Mouse (Mus musculus): ENCODE results near the gene Ralgds. TPM values are rescaled to one million over a fixed set of nuclear protein-coding genes. Genes with fewer than 3 reads are reported as not detected.

Ralgds gene
- polyA plus RNA-seq, 1 experiment: 133 TPM

DNA sequence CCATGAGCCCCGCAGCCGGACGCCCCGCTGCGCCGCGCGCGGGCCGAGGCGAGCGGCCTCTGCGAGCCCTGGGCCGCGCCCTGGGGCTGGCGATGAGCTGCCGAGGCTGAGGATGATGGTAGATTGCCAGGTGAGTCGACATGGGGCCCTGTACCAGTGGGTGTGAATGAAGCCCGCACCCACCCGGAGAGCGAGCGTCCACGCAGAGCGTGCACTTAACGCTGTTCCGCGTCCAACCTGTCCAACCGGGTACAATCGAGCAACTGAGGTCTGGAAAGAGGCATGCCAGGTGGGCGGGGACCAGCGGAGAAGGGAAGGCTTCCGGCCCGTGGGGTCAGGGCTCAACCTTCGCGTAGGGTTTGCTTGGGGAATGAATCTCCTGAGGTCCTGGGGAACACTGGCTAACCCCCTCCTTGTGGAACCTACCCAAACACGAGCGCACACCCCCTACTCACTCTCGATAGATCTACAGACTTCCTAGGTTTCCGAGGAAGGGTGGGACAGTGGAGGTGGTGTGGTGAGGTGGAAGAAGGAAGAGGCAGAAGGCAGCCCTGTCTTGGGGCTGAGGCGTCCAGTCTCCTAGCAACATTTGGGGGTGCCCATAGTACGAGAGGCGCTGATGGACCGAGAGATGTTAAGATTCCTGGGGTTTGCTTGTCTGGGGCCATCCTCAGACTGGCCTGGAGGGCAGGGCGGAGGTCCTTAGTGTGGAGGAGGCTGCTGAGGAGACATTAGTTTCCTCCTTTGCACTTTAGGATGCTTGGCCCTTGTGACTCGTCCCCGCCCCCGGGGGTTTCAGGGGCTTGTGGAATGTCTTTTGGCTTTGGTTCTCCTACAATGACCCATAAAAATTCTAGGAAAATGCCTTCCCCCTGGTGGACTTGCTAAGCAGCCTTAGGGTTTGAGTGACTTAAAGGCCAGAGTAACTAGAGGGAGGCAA, 776 bp downstream of the Ralgds start:
- peak; percentile 62 to 69 for DNase-seq
- peaks cover 20% of the 10 kb centered on the region for H3K4me1 ChIP-seq (ENCODE audit: control insufficient read depth, insufficient read depth, low read length)
- TF ChIP-seq POLR2A (IDR thresholded peaks at IDR 0.05; ENCODE audit: borderline replicate concordance, insufficient read depth, low read length): no peak
- TF ChIP-seq CTCF (IDR thresholded peaks at IDR 0.05; ENCODE audit: borderline replicate concordance, insufficient read depth, low read depth, low read length): no peak
- H3K4me3 ChIP-seq (replicated peaks; ENCODE audit: insufficient read depth, low read depth, low read length): peak overlapping the region; percentile 57
- 4% methylated on average over 47 of the region's 47 CpGs for WGBS
- H3K27ac ChIP-seq (ENCODE audit: insufficient read depth, low read length): peak overlapping the region; percentile 79
- no peaks in the 10 kb centered on the region for H3K27me3 ChIP-seq (ENCODE audit: control insufficient read depth, insufficient read depth, low read length)

DNA sequence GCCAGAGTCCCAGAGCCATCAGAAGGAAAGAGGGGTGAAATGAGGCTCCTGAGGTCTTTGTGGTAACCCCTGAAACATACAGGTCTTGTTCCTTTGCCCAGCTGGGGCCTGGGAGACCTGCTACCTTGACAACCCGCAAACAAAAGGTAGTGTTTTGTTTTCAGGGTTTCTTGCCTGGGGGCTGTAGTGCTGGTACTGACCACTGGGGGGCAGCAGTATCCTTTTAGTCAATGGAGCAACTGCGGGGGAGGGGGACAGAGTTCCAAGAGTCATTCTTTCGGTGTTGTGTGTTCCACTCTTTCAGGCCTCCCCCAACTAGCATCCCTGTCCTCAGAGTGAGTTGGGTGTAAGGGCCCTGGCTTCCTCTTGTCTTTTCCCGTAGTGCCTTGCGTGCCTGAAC, 1.6 kb downstream of the Ralgds start:
- Histone ChIP-seq H3K4me3 (replicated peaks; ENCODE audit: insufficient read depth, low read depth, low read length) (peak overlapping the region; percentile 57), H3K27ac (ENCODE audit: insufficient read depth, low read length) (no peak overlapping the region), H3K27me3 (ENCODE audit: control insufficient read depth, insufficient read depth, low read length) (no peaks in the 10 kb centered on the region), H3K4me1 (ENCODE audit: control insufficient read depth, insufficient read depth, low read length) (peaks cover 20% of the 10 kb centered on the region)
- WGBS: 8% methylated on average over 5 of the region's 5 CpGs
- DNase-seq: peak; percentile 81 to 91
- TF ChIP-seq POLR2A (IDR thresholded peaks at IDR 0.05; ENCODE audit: borderline replicate concordance, insufficient read depth, low read length) (no peak), CTCF (IDR thresholded peaks at IDR 0.05; ENCODE audit: borderline replicate concordance, insufficient read depth, low read depth, low read length) (peak; percentile 93)

DNA sequence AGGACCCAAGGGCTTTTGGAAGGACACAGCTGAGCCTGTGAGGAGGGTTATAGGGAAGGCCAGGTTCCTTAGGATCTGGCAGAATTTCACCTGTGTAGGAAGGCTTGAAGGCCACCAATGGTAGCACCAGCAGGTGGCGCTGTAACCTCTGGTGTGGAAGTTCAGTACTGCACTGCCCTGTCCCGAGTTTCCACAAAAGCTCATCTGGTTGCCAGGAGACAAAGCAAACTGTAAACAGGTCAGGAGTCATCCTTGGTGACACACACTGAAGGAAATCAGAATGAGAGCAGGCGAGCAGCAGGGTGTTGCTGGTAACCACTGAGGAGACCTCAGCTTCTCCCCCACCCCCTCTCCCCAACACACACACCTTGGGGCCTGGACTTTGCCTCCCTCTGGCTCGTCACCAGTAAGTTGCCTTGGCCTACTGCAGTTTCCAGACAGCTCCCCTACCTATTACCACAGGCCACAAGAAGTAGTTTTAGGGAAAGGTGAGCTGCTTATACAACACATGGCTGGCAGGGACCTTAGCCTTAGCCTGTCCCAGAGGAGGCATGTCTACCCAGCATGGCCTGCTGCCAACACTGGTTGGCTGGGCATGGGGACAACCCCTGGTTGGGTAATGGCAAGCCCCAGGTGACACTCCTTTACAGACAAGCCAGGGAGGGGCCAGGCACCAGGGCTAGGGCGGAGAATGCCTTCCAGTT, 4.4 kb downstream of the Ralgds start:
- peak; percentile 68 to 78 for DNase-seq
- peaks cover 44% of the 10 kb centered on the region for H3K4me1 ChIP-seq (ENCODE audit: control insufficient read depth, insufficient read depth, low read length)
- TF ChIP-seq POLR2A (IDR thresholded peaks at IDR 0.05; ENCODE audit: borderline replicate concordance, insufficient read depth, low read length) (no peak), CTCF (IDR thresholded peaks at IDR 0.05; ENCODE audit: borderline replicate concordance, insufficient read depth, low read depth, low read length) (peak; percentile 90)

DNA sequence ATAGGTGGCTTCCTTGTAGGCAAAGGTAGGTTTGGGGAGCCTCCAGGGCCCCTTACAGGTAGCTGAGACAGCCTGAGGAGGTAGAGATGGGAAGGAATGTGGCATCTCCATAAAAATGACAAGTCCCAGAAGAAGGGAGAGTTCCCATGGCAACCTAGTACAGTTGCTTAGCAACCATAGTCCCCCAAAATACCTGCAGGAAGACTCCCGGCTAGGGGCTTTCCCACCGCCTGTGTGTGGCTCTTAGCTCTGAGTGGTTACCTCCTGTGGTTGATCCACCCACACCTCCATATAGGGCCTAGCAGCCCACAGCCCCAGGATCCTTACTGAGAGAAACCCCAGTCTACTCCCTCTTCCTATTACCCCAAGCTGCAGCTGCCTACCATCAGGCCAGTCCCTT, 5.3 kb downstream of the Ralgds start:
- TF ChIP-seq POLR2A (IDR thresholded peaks at IDR 0.05; ENCODE audit: borderline replicate concordance, insufficient read depth, low read length) (no peak), CTCF (IDR thresholded peaks at IDR 0.05; ENCODE audit: borderline replicate concordance, insufficient read depth, low read depth, low read length) (no peak)
- 33% methylated on average over 2 of the region's 2 CpGs for WGBS
- Histone ChIP-seq H3K4me1 (ENCODE audit: control insufficient read depth, insufficient read depth, low read length) (peaks cover 48% of the 10 kb centered on the region), H3K27me3 (ENCODE audit: control insufficient read depth, insufficient read depth, low read length) (no peaks in the 10 kb centered on the region), H3K4me3 (replicated peaks; ENCODE audit: insufficient read depth, low read depth, low read length) (no peak overlapping the region), H3K27ac (ENCODE audit: insufficient read depth, low read length) (no peak overlapping the region)
- DNase-seq: no peak

More for the DNA sequence above, 4.4 kb downstream of the Ralgds start:
- no peak overlapping the region for H3K4me3 ChIP-seq (replicated peaks; ENCODE audit: insufficient read depth, low read depth, low read length)
- H3K27me3 ChIP-seq (ENCODE audit: control insufficient read depth, insufficient read depth, low read length): no peaks in the 10 kb centered on the region
- 50% methylated on average over 5 of the region's 5 CpGs for WGBS
- no peak overlapping the region for H3K27ac ChIP-seq (ENCODE audit: insufficient read depth, low read length)

DNA sequence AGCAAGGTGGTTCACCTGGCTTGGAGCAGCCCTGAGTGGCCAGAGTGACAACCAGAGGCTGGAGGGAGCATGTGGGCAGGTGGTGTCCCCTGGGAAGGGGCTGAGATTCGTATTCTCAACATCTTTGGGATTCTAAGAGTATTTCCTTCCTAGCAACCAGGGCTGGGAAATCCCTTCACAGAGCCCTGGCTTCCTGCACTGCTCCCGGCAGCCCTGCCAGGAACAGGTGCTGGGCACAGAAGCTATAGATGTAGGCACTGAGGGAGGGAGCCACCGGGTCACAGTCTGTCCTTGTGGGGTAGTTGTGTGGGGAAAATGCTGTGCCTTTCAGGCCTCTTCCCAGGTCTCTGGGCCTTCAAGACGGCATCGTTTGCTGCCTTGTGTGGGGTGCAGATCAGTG, 7.7 kb downstream of the Ralgds start:
- Histone ChIP-seq H3K4me3 (replicated peaks; ENCODE audit: insufficient read depth, low read depth, low read length) (no peak overlapping the region), H3K4me1 (ENCODE audit: control insufficient read depth, insufficient read depth, low read length) (peaks cover 61% of the 10 kb centered on the region), H3K27ac (ENCODE audit: insufficient read depth, low read length) (peak overlapping the region; percentile 86), H3K27me3 (ENCODE audit: control insufficient read depth, insufficient read depth, low read length) (no peaks in the 10 kb centered on the region)
- peak; percentile 75 to 82 for DNase-seq
- 5% methylated on average over 5 of the region's 5 CpGs for WGBS
- TF ChIP-seq POLR2A (IDR thresholded peaks at IDR 0.05; ENCODE audit: borderline replicate concordance, insufficient read depth, low read length) (no peak), CTCF (IDR thresholded peaks at IDR 0.05; ENCODE audit: borderline replicate concordance, insufficient read depth, low read depth, low read length) (no peak)

DNA sequence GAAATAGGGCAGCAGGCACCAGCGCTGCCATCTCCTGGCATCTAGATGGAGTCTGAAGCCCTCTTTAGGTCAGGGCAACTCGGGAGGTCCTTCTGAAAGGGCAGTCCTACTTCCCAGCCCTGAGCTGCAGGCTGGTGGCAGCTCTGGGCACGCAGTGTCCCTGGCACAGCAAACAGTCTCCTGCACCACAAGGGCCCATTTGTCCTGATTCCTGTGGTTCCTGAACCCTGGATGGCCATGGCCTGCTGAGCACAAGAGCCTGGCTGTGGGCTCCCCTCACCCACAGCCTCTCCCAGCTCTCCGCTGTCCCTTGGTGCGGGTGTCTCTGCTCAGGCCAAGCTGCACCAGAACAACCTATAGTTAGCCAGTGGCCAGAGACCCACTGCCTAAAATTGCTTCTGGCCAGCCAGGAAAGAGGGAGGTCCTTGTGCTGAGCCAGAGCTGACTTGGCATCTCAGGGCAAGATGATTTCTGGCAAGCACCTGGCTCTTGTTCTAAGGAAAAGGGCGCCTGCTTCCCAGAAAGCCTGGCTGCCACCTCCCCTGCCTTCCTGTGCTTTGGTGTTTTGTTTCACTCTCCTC, 8.7 kb downstream of the Ralgds start:
- H3K27ac ChIP-seq (ENCODE audit: insufficient read depth, low read length): peak overlapping the region; percentile 86
- 16% methylated on average over 6 of the region's 6 CpGs for WGBS
- peaks cover 67% of the 10 kb centered on the region for H3K4me1 ChIP-seq (ENCODE audit: control insufficient read depth, insufficient read depth, low read length)
- H3K4me3 ChIP-seq (replicated peaks; ENCODE audit: insufficient read depth, low read depth, low read length): no peak overlapping the region
- H3K27me3 ChIP-seq (ENCODE audit: control insufficient read depth, insufficient read depth, low read length): no peaks in the 10 kb centered on the region
- peak; percentile 67 to 73 for DNase-seq
- TF ChIP-seq CTCF (IDR thresholded peaks at IDR 0.05; ENCODE audit: borderline replicate concordance, insufficient read depth, low read depth, low read length) (no peak), POLR2A (IDR thresholded peaks at IDR 0.05; ENCODE audit: borderline replicate concordance, insufficient read depth, low read length) (no peak)

DNA sequence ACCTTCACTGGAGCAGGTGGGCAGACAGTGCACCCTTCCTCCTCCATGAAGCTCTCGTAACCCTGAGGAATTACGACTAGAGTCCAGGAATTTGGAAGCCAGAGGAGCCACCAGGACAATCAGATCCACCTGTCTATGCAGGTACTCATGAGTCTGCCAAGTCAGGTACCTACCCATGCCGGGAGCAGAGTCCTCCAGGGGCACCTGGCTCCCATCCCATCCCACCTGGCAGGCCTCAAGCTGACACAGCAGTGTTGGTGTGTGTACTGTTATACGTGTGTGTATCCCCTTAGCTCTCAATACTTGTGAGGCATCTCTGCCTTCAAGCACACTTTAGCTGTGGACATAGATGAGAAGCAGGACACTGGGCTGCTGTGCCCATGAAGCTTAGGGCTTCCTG, 9.2 kb downstream of the Ralgds start:
- Histone ChIP-seq H3K4me1 (ENCODE audit: control insufficient read depth, insufficient read depth, low read length) (peaks cover 68% of the 10 kb centered on the region), H3K4me3 (replicated peaks; ENCODE audit: insufficient read depth, low read depth, low read length) (no peak overlapping the region), H3K27ac (ENCODE audit: insufficient read depth, low read length) (peak overlapping the region; percentile 86), H3K27me3 (ENCODE audit: control insufficient read depth, insufficient read depth, low read length) (no peaks in the 10 kb centered on the region)
- no peak for TF ChIP-seq POLR2A (IDR thresholded peaks at IDR 0.05; ENCODE audit: borderline replicate concordance, insufficient read depth, low read length)
- TF ChIP-seq CTCF (IDR thresholded peaks at IDR 0.05; ENCODE audit: borderline replicate concordance, insufficient read depth, low read depth, low read length): no peak
- DNase-seq: peak; percentile 60 to 62
- WGBS: 11% methylated on average over 4 of the region's 4 CpGs
